Mouse (Mus musculus): ENCODE data around the gene Tent5d.
A peak's percentile ranks its signal among the peaks of the same experiment; 100 is the strongest.

Gene Tent5d

DNA sequence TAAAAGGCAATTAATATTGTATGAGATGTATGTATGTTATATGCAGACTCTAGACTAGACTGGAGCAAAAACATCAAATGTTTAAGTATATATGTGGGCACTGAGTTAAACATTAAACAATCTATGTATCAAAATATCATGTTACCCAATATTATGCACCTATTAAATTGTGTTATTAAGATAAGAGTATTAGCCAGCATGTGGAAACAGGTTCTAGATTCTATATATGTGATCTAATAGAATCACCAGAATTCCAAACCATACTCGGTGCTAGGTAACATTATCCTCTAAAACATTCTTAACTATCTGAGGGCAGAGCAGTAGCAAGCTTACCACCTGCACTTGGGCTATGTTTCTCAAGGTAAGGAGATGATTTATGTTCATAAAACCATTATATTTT is at the start of gene Tent5d:
Gene Tent5d (plus strand): TSS at position 301 of the 400 bp plus-strand sequence.
- no peak for DNase-seq (ENCODE audit: low spot score in 2 of 2)

DNA sequence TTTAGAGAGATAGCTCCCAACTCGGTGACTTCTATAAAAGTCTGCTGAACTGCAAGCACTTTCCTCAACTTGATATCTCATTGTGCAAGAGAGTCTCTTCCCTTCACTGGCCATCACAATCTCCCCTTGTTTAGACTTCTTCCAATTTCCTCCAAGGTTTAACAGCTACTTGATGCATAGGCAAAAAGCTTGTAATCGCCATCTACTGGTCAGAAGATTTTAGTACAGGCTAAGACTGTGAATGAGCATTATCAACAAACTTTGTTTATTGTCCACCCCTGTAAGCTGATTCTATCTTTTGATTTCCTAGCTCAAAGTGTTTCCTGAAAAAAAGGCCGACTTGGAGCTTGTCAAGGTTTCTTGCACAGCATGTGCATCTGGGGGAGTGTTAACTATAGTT is 24.5 kb upstream of the Tent5d start:
- DNase-seq (ENCODE audit: low spot score in 2 of 2): no peak

DNA sequence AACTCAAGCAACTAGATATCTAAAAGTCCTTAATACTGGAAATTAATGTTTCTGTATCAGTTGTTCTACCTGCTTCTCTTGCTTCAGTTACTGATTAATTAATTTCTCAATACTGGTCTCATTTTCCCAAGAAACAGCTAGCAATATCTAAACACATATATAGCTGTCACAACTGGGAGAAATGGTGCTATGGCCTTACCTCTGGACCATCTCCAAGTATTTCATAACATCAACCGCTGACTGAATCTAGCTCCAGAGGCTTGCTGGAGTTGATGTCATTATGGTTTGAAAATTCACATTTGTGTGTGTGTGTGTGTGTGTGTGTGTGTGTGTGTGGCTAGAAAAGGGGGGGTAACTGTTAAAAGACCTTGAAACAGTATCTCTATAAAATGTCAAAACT is 2.3 kb upstream of the Tent5d start:
- no peak for DNase-seq (ENCODE audit: low spot score in 2 of 2)

DNA sequence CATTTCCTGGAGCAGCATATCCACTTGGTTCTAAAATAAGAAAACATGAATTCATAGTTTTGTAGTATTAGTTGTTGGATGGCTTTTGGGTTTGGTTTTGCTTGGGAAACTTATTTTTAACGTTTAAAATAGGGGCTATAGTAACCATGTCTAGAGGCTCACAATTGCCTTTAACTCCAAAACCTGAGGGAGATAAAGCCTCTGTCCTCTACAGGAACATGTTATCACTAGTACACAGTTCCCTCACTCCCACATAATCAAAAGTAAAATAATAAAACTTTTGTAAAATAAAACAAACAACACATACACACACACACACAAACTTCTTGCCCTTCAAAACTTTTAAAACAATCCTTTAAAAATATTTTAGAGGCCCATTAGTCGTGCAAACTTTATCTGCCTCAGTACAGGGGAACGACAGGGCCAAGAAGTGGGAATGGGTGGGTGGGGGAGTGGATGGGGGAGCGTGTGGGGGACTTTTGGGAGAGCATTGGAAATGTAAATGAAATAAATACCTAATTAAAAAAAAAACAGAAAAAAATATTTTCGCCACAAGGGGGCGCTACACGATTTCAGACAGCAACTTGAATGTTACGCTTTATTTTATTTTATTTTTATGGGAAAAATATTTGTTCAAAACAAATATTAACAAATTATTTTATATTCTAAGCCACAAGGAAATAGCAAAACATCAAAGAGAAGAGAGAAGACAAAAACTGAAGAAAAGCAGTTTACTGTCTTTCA is 1.5 kb upstream of the Tent5d start:
- DNase-seq (ENCODE audit: low spot score in 2 of 2): no peak

DNA sequence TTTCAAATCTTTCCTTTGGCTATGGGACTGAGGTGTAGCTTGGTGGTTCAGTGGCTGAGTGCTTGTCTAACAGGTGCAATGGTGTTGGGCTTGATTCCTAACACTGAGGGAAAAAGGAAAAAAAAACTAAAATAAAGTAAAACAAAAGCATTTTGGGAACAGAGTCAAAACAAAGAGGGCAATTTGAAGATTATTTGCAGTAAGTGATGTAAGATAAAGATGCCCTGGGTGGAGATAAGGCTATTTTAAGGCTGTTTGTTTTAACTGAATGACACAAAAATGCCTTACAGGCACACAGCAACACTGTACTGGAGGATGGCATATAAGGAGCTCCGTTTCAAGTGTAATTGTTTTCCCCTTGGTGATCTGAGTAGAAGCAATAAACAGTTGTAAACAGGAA is 3.4 kb downstream of the Tent5d start:
- DNase-seq (ENCODE audit: low spot score in 2 of 2): no peak

DNA sequence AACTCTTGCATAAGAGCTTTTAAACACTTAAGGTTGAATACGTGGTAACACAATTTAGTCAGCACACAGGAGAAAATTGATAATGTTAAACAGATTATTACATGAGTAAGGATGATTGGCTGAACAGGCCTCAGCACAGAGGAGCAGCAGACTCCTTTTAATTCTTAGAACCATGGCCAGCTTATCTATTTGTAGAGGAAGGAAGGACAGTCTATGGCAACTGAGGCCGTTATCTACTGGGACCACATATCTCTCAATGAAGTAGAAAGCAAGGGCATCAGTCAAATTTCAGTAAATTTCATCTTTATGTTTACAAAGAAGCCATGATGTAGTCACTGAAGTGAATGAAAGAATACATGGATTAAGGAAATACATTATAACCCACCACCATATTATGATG is 4.5 kb downstream of the Tent5d start:
- no peak for DNase-seq (ENCODE audit: low spot score in 2 of 2)

DNA sequence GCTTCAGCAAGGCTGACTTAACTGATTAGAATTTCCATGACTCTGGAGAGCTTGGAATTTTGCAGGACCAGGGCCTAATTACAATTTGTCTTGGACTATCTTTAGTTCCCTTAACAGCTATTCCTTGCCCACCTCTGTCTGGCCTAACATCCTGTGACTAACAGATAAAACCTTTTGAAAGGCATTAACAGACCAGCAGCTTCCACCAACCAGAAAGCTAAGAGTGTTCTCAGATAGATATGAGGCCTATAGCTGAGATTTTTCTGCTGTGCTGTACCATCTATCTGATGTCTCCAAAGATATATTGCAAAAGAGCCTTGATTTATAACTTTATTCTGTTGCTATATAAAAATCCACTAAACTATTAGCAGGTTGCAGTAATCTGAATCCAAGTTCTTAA is 19.7 kb downstream of the Tent5d start:
- DNase-seq (ENCODE audit: low spot score in 2 of 2): no peak

DNA sequence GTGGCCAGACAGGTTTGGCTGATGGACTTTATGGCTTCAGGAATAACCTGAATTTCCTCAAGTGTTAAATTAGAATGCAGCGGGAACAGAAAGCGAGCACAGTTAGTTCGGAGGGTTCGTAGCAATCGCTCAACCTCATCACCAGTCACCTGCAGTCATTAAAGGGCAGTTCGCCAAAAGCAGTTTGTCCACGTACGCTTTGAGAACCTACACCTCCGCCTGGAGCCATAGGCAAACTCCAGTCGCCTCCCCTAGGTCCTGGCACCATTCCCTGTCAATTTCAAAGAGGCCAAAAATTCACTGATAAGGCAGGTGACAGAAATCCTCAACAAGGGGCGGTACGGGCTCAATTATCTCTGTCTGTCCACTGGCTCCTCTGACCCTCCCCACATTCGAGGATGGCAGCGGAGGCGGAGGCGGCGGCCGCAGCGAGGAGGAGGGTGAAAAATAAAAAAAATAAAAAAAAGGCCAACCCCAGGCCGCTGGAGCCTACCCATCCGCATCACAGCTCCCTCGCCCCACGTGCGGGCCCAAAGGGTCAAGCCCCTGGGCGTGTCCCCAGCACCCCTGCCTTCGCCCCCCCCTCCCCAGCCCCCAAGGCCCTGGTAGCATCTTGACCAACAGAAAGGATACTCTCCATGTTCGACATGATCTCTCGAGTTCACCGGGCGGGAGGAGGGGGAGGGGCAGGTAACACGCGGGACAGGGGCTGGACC is 23.3 kb downstream of the Tent5d start:
- DNase-seq (ENCODE audit: low spot score in 2 of 2): peak; percentile 7 to 13

DNA sequence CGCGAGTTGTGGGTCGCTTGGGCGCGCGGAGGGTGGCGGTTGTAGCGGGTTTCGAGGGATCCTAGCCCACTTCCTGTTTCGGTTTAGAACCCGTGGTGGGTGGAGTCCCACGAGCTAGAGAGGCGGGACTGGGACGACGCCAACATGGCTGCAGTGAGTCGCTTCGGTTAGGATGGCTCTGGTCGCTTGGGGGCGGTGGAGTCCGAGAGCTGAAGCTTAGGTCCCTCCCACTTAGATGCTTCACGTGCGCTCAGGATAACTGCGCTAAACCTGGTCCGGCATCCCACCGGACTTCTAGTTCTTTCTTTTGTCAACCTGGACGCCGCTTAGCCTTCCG is 23.8 kb downstream of the Tent5d start, which contains the start of gene 2610002M06Rik:
Gene 2610002M06Rik (minus strand): TSS at position 117 of the 337 bp plus-strand sequence.
- DNase-seq (ENCODE audit: low spot score in 2 of 2): peak; percentile 64 to 81

DNA sequence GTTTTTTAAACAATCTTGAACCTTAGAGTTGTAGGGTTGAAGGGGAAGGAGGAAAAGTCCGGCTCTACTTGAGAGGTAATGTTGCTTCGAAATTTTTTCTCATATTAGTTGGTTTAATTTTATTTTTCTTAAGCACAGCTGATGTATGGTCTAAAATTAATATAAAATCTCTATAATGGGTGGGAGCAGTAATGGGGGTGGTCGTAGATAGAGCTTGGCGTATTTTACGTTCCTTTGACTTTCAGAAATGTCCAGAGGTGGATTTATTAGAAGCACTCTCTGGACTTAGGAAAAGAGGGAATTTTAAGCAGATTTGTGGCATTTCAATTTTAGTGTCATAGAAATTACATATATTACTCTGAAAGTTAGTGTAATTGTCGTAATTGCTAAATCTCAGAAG is 24.3 kb downstream of the Tent5d start:
- DNase-seq (ENCODE audit: low spot score in 2 of 2): no peak

DNA sequence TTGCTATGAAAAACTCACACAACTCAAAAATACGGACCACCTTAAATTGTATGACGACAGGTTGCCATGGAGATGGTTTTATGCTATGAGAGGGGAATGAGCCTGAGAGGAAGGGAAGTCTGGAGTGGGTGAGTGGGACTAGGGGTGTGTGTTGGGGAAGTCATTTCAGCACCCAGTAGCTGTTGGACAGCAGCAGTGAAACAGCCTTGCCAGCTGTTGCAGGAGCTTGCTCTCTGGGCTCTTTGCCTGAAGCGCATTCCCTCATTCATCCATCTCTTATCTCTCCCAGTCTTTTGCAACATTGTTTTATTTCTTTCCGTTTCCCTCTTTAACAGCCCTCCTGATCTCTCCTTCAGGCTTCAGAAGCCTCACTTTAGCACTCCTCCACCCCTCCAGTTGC is 65.8 kb downstream of the Tent5d start:
- no peak for DNase-seq (ENCODE audit: low spot score in 2 of 2)

Data from frontal cortex, postnatal 36 days (tissue).